Mouse (Mus musculus) CD4-positive naive resting alpha-beta T cell, adult 57 days (primary cell): ENCODE measurements around the gene Olfr390. TPM values are rescaled to one million over a fixed set of nuclear protein-coding genes. Genes with fewer than 3 reads are reported as not detected.

Experiments
- total RNA-seq: library from RNA; stranded (reverse); gene quantifications from one replicate; pipeline ENCODE4 v1.2.4, GENCODE M21; 2023

Gene Olfr390
- not detected for total RNA-seq

GRCm38 (mm10) chr11:73782664-73783063, at the start of gene Olfr390:
Gene Olfr390 (plus strand): TSS chr11:73782964.

GRCm38 (mm10) chr11:73780613-73781012, 2.2 kb upstream of the Olfr390 start, which contains the start of gene Olfr389:
Gene Olfr389 (minus strand): TSS chr11:73780713.

GRCm38 (mm10) chr11:73802952-73803351, 20.2 kb downstream of the Olfr390 start, which contains the start of gene Olfr391-ps:
Gene Olfr391-ps (minus strand): TSS chr11:73803052.

GRCm38 (mm10) chr11:73816949-73817348, 34.2 kb downstream of the Olfr390 start, which contains the start of gene Olfr392:
Gene Olfr392 (minus strand): TSS chr11:73817049.

Other genes starting within 250 kb of the Olfr390 start
- gene Olfr385, start 190.0 kb upstream of the Olfr390 start, total RNA-seq = not detected
- not detected for gene Olfr384, start 184.4 kb upstream of the Olfr390 start, total RNA-seq
- not detected for gene Zfp735, start 94.2 kb upstream of the Olfr390 start, total RNA-seq
- not detected for gene Olfr389, start 2.3 kb upstream of the Olfr390 start, total RNA-seq
- not detected for gene Olfr391-ps, start 20.1 kb downstream of the Olfr390 start, total RNA-seq
- not detected for gene Olfr392, start 34.1 kb downstream of the Olfr390 start, total RNA-seq
- gene Olfr393, start 68.5 kb downstream of the Olfr390 start, total RNA-seq = not detected
- not detected for gene Olfr394, start 107.8 kb downstream of the Olfr390 start, total RNA-seq
- gene Olfr395, start 126.3 kb downstream of the Olfr390 start, total RNA-seq = not detected
- not detected for gene Olfr23, start 153.7 kb downstream of the Olfr390 start, total RNA-seq
- not detected for gene Olfr397, start 177.9 kb downstream of the Olfr390 start, total RNA-seq
- gene Olfr398, start 207.4 kb downstream of the Olfr390 start, total RNA-seq = not detected